Mouse (Mus musculus) heart, embryonic 16.5 days (tissue): Measurements from ENCODE around the gene Gm13695. TPM values are rescaled to one million over a fixed set of nuclear protein-coding genes. Genes with fewer than 3 reads are reported as not detected.

Experiments
- polyA plus RNA-seq: library from polyadenylated mRNA; unstranded; fragments of >200 nt; fragmentation: Nextera tagmentation; extraction: Ambion mirVana; gene quantifications from 2 replicates; pipeline ENCODE4 v1.2.1, GENCODE M21; 2015

The Gm13695 gene
- polyA plus RNA-seq, 1 experiment from 2014 or later: not detected

Other genes starting within 250 kb of the Gm13695 start
- 34.8 and 43.4 TPM in 2 replicates for gene Itgav, start 242.9 kb upstream of the Gm13695 start, polyA plus RNA-seq
- 1.7 and 1.8 TPM in 2 replicates for gene Fam171b, start 154.7 kb upstream of the Gm13695 start, polyA plus RNA-seq
- 0.08 TPM in 1 of 2 replicates, not detected in the other for gene Zswim2, start 26.1 kb upstream of the Gm13695 start, polyA plus RNA-seq
- not detected in 2 replicates for gene Gm13698, start 11.6 kb upstream of the Gm13695 start, polyA plus RNA-seq
- not detected in 2 replicates for gene Gm13693, start 5.8 kb upstream of the Gm13695 start, polyA plus RNA-seq
- gene Gm13696, start 5.8 kb downstream of the Gm13695 start, polyA plus RNA-seq: not detected in 2 replicates
- gene Gm13694, start 11.6 kb downstream of the Gm13695 start, polyA plus RNA-seq: not detected in 2 replicates
- gene Gm13697, start 17.4 kb downstream of the Gm13695 start, polyA plus RNA-seq: not detected in 2 replicates
- not detected in 2 replicates for gene Gm13691, start 23.2 kb downstream of the Gm13695 start, polyA plus RNA-seq